Mouse (Mus musculus) left cerebral cortex, postnatal 4 days (tissue): Measurements from ENCODE around the gene Fcrlb. TPM values are rescaled to one million over a fixed set of nuclear protein-coding genes. Genes with fewer than 3 reads are reported as not detected.
"Not testable (repeated sequence)": the region's sequence is repeated elsewhere in the genome, so short reads cannot be mapped to it uniquely, and the experiment has no call there.

Experiments
- DNase-seq: peaks from one replicate; pipeline ENCODE4 v3.0.0-alpha.2; 2022
- intact Hi-C: fragments of 180-260 bp; cut with DNase I; formaldehyde crosslinking; loops from one replicate; pipeline ENCODE4 v1.15.1; 2025
- total RNA-seq, 2 experiments: library from RNA; stranded (reverse); gene quantifications; 2 replicates each; pipeline ENCODE4 v1.2.3; 2021

Fcrlb gene
- not detected for total RNA-seq

DNA sequence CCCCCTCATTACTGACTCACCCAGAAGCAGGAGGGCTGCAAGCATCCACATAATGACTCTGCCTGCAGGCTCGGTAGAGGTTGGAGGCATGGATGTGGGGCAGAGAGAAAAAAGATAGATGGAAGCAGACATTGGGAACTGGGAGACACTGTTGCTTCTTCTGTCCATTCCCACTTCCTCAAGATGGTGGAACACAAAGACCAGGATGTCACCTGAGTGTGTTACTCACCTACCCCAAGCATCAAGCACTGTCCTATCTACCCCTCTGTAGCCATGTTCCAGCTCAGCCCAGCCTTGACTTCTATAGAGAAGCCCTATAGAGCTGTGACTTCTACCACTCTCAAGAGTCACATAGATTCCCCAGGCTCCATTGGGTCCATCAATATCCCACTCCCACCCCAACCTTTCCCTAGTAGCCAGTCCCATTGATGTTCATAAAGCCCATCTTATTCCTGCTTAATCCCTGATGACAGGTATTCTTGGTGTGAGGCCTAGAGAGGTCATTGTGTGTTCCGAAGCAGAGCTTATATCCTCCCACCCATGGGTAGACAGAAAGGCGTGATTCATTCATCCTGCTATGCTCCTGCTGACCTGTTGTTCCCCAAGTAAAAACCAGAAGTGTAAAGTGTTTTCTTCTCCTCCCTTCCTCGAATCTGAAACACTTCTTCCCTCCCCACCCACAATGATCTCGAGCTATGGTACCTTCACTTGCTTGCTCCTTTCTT lies at the start of gene Fcrlb:
TSS of gene Fcrlb (minus strand) at position 51 of the 725 bp plus-strand sequence.
- no peak for DNase-seq
- intact Hi-C loops: no loop called here

DNA sequence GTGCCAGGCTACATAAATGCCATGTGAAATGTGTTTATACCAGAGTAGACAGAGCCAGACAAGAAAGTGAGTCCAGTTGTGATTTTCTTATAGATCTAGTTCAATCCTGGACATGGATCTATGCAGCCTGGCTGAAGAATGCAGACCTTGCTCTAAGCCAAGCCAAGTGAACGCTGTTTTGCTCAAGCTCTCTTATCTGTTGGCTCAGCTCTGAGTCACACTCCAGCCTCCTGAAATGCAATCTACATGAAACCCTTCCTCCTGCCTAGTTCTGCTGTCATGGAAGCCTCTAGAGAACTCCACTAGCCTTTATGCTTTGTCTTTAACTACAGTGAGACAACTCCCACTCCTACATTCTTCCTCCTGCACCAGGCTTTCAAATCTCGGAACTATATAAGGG lies 49.6 kb upstream of the Fcrlb start:
- intact Hi-C loops: no loop called here
- DNase-seq: no peak

DNA sequence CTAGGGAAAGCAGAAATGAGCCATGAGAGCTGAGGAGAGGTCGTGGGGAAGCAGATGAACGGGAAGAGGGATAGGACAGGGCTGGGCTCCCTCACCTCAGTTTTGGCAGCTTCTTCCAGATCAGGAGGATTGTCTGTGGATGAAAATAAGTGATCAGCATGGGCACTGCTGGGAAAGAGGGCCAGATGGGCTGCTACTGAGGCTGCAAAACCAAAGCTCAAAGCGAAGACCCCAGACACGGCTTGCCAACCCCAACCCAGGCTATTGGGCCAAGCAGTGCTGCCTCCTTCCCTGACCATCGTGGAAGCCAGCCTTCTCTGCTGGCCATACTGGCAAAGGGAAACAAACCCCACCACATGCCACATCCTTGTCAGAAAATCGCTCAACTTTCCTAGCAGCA lies 48.4 kb upstream of the Fcrlb start:
- intact Hi-C loops: no loop called here
- peak; percentile 3 for DNase-seq

DNA sequence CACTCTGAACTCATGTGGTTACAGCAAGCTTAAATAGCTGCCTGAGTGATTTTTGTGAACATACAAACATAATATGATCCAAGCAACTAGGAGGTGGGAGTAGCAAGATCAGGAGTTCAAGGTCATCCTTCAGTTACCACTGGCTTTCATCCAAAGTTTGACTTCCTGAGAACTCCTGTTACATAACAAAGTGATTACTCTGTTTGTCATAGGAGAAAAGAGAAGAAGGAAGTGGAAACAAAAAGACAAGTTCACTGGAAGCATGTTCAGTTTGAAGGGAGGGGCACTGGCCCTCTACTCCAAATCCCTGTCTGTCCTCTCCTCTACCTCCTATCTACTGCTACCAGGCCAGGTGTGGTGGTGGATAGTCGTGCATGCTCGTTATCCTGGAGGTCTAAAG lies 47.0 kb upstream of the Fcrlb start:
- DNase-seq: no peak
- intact Hi-C loops: no loop called here

DNA sequence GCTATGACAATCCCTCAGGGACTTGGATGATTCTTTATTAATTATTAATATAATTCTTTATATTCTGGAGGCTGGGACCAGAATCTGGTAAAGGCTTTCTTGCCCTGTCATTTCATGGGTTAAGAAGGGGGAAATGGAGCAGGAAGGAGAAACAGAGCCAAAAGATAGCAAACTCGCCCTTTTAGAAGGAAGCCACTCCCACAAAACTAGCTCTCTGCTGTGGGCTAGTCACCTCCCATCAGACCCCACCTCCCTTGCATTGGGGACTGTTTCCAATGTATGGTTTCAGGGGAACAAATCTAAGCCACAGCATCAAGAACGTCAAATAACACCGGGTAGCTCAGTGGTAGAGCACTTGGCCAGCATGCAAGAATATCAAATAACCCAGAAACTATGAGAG lies 45.5 kb upstream of the Fcrlb start:
- no peak for DNase-seq
- intact Hi-C loops: no loop called here

DNA sequence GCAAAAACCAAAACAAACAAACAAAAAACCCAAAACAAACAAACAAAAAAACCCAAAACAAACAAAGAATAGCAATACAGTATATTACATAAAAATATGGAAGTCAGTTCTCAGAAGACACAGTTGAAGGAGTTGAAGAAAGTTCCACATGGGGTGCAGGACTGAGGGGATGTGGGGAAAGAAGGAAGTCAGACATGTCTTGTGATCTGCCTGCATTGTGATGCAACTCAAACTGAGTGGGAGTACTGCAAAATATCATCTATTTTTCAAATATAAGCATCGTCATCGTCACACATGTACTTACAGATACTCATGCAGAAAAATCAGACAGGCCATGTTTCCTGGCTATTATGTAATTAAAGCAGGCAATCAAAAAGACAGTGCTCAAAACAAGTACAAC lies 40.5 kb upstream of the Fcrlb start:
- no peak for DNase-seq
- intact Hi-C loops: no loop called here

DNA sequence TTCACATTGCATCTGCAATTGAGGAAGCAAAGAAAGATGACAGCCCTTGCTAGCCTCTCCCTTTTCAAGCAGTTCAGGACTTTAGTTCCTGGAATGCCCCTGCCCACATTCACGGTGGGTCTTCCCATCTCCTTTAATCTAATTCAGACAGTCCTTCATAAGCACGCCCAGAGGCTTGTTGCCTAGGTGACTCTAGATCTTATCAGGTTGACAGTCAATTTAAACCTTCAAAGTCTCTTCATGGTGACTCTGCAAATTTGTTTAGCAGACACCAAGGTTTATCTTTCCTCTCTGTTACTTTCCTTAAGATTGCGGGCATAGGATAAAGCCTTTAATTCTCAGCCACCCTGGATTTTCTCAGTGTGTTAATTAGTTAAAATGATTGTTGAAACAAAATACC lies 38.0 kb upstream of the Fcrlb start:
- no peak for DNase-seq
- intact Hi-C loops: no loop called here

DNA sequence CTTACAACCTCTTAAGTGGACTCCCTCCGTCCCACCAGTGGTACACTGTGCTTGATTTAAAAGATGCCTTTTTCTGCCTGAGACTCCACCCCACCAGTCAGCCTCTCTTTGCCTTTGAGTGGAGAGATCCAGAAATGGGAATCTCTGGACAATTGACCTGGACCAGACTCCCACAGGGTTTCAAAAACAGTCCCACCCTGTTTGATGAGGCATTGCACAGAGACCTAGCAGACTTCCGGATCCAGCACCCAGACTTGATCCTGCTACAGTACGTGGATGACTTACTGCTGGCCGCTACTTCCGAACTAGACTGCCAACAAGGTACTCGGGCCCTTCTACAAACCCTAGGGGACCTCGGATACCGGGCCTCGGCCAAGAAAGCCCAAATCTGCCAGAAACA lies 32.2 kb upstream of the Fcrlb start:
- DNase-seq, intact Hi-C loops: not testable (repeated sequence)

DNA sequence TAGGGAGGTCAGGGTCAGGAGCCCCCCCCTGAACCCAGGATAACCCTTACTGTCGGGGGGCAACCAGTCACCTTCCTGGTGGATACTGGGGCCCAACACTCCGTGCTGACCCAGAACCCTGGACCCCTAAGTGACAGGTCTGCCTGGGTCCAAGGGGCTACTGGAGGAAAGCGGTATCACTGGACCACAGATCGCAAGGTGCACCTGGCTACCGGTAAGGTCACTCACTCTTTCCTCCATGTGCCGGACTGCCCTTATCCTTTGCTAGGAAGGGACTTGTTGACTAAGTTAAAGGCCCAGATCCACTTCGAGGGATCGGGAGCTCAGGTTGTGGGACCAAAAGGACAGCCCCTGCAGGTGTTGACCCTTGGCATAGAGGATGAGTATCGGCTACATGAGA lies 31.4 kb upstream of the Fcrlb start:
- not testable (repeated sequence) for DNase-seq

DNA sequence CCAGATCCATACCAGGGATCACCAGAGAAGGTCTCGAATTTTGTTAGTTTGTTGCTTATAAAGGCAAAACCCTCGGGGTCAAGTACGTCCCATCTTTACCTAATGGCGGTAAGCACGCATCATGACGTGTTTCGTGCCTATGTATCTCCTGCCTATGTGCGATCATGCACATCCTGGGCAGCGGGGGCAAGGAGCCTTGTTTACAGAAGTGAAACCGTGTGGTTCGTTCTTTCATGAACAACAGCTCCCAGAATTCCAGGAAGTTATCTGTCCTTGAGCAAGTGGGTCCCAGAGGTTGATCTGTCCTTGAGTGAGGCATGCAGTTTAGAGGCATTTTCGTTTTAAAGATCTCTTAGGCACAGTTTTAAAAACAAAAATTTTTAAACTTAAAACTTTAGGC lies 26.5 kb upstream of the Fcrlb start:
- intact Hi-C loops: no loop called here
- no peak for DNase-seq

More for the DNA sequence above, 31.4 kb upstream of the Fcrlb start:
- intact Hi-C loops: not testable (repeated sequence)

DNA sequence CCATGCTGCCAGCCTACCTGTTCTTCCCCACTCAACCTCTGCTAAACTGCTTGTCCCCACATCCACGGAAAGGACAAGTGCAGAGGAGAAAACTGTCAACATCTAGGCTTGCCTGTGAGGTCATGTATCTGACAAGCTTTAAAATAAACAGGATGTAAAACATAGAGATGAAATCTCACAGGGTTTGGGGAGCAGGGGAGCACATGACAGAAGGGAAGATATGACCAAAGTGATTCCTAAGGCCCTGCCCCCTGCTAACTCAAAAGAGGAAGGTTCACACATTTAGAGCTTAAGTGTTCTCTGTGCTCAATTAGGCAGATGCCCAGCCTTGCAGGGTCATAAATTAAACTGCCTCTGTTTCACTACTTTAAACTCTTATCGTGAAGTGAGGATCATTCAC lies 21.6 kb upstream of the Fcrlb start:
- DNase-seq: no peak
- intact Hi-C loops: no loop called here

DNA sequence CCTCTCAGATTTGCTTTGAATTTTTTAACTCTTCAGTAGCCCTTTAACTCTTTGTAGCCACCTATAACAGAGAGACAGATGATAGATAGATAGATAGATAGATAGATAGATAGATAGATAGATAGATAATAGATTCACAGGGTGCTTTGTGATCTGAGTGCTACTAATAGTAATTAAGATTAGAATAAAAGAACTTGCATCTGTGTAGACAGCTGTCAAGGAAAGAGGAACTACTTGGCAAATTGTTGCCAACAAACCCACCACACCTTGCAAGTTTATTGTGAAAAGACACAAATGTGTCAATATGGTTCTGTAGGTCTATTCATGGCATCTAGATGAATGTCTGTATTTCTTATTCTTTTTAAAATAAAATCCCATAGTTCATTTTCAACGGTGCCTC lies 21.2 kb upstream of the Fcrlb start:
- intact Hi-C loops: no loop called here
- DNase-seq: no peak

DNA sequence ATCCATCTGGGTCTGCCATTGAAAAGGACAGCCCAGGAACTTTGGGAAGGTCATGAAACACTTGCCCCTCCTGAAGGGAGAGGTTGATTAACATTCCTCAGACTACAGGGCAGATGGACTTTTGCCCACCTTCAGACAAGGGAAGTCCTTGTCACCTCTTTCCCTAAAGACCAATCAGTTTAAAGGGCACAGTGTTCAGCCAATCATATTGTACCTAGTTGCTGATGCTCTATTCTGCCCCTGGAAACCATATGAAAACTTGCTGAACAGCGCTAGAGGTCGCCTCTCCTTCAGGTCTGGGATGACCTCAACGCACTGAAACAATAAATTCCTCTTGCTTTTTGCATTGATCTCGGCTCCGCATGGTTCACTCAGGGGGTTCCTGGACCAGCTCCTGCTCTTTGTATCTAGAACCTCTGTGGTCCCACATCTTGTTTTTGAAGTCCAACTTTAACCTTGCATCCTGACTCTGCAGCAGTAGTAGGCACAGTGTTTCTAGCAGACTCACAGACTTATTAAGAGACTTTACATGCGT lies 20.7 kb upstream of the Fcrlb start:
- DNase-seq: no peak
- intact Hi-C loops: no loop called here

DNA sequence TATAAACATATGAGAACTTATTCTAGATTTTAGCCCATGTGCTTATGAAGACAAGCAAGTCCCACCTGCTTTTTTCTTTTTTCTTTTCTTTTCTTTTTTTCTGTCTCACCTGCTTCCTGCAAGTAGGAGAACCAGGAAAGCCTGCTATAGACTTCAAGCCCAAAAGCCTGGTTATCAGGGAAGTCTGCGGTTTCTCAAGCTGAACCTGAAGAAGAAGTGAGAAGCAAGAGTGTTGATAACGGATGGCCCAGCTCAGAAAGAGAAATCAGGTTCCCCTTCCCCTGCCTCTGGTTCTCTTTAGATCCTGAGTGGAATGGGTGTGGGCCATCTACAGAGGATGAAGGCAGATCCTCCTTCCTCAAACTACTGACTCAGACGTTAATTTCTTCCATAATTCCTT lies 19.3 kb upstream of the Fcrlb start:
- DNase-seq: no peak
- intact Hi-C loops: no loop called here

DNA sequence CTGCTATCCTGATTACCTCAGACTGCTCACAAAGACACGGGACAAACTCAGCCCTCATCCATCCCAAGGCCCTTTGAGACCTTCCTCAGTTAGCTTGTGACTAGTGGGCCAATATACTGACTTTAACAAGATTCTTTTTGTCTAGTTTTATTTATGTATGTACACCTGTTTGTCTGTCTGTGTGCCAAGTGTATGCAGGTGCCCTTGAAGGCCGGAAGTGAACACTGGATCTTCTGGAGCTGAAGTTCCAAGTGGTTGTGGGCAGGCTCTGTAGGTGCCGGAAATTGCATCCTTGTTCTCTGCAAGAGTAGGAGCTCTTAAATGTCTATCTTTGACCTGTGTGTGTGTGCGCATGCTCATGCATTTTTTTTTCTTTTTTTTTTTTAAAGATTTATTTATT lies 16.5 kb upstream of the Fcrlb start:
- DNase-seq: no peak

DNA sequence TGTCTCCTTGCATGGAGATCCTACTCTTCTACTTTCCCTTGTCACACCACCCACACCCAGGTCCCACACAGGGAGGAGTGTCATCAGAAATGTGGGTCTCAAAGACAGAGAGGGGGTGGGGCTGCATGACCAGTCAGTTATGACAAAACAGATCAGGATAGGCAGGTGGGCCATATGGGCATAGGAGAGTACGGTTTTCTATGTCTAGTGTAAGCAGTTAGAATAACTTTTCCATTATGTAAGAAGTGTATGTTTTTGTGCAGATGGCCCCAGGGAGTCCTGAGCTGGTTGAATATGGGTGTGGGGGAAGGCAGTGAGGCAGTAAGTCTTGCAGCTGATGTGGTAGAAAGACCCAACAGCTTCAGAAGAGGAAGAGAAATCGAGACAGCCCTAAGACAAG lies 15.7 kb upstream of the Fcrlb start:
- no peak for DNase-seq
- intact Hi-C loops: no loop called here

More for the DNA sequence above, 16.5 kb upstream of the Fcrlb start:
- intact Hi-C loops: no loop called here

DNA sequence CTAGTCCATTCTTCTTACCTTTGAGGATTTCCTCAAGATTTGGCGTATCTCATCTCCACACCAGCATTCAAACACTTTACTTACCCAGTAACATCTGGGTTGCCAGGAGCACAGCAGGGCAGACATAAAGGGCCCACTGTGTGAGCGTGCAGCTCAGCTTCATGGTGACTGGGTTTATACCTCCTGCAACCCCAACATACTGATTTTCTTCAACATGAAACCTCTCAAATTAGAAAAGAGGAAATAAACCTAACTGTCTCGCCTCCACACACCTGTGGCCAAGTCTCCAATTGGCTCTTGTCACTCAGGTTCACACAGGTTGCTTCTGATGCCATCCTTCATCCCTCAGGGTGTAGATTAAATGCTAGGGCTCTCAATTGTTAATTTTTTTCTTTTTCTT lies 14.6 kb upstream of the Fcrlb start, which contains the start of gene Fcrla:
TSS of gene Fcrla (minus strand) at position 206 of the 400 bp plus-strand sequence.
- intact Hi-C loops: no loop called here
- DNase-seq: no peak

DNA sequence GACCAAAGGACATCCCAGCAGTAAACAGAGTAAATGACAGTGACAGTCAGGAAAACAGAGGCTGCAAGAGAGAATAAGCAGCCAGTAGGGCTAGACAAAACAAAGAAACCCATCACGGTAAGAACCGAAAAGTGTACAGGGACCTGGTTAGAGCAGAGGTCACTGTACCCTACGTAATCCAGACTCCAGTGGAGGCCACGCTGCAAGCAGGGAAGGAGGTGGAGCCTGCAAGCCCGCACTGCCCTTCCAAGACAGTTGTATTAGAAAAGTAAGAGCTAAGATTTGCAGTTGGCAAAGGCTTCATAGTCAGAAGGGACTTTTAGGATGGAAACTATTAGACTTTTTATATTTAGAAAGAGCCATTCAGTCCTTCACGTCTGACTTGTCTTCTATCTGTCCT lies 14.2 kb upstream of the Fcrlb start:
- intact Hi-C loops: no loop called here
- DNase-seq: no peak

DNA sequence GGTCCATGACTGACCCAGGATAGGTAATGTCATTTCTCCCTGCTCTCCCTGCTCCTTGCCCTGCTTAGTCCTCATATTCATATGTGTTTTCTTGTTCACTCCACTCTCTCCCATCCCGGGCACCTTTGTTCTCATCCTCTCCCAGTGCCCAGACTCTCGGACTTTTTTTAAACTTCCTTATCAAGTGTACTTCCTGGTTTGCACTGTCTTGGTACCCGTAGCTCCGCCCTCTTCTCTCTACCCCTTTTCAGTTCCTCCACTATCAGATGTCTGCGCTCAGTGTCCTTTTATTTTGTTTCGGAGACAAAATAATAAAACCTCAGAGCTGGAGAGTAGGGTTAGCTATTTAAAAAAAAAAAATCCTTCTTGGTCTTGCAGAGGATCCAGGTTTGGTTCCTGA lies 11.7 kb upstream of the Fcrlb start:
- DNase-seq: no peak
- intact Hi-C loops: no loop called here

DNA sequence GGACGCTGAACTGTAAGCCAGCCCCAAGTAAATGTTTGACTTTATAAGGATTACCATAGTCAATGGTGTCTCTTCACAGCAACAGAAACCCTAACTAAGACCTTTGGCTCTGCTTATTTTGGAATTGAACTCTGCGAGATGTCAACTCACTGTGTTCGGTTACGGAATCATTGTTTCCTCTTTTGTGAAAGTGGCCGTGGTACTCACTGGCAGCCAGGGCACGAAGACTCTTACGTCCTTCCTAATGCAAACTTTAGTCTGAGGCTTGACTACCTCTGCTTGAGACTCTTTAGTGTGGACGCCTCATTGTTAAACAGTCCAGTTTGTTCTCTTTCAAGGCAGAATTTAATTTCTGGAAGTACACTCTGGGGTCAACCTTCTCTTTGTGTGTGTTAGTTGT lies 6.6 kb upstream of the Fcrlb start:
- DNase-seq: no peak

DNA sequence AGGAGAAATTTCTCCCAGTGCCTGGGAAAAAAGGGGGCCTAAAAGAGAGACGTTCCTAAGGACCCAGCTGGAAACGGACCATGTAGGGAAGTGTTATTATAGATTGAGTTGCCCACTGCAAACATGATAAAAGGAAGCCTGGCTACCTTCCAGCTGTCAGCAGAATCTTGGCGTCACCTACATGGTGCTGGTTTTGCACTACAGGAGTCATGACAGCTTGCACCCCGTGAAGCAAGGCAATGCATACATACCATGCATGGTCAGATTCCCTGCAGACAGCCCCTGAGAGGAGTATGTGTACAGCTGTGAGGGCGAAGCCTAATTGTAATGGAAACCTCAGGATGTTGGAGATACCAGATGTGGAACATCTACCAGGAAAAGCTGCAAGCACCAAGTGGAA lies 2.9 kb upstream of the Fcrlb start:
- intact Hi-C loops: no loop called here
- no peak for DNase-seq

More for the DNA sequence above, 6.6 kb upstream of the Fcrlb start:
- intact Hi-C loops: no loop called here

DNA sequence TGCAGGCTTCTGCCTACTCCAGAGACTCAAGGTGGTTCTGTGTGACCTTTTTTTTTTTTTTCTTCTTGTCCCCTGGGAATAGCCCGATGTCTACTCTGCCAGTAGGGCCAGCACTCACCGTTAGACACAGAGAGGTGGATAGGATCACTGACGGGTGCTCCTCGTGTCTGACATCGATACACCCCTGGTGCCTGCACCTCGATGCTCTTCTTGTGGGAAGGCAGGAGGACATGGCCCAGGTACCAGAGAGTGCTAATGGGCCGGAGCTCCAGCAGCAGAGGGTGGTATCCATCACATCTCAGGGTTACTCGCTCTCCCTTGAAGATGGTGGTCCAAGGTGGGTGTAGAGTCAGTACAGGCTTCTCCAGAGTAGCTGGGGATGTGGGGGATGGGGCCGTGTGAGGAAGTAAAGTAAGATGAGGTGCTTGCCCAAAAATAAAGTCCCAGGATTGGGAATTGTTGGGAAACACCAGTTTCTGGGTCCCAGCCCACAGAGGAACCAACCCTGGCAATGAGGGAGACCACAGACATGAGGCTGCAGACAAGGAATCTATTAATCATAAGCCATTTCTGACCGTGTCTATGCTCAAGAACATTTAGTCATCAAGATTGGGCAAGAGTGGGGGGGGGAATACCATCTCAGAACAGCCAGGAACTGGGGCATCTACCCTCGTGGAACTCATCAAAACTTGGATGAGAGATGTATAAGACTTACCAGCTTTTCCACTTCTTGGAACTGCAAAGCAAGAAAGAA lies 657 bp downstream of the Fcrlb start:
- DNase-seq: no peak
- intact Hi-C loops: no loop called here
